Mouse (Mus musculus): ENCODE data around the gene Slco4a1. TPM values are rescaled to one million over a fixed set of nuclear protein-coding genes. Genes with fewer than 3 reads are reported as not detected.

The Slco4a1 gene
- total and polyA plus RNA-seq, 2 experiments from 2014 or later, result 1.6 to 1.8 TPM

- no peak for TF ChIP-seq CTCF (IDR thresholded peaks at IDR 0.05; ENCODE audit: low read depth)
- peak overlapping the region; percentile 59 for H3K9ac ChIP-seq
- H3K4me3 ChIP-seq (ENCODE audit: low read depth, low read length), result peak overlapping the region; percentile 48
- peaks cover 24% of the 10 kb centered on the region for H3K4me1 ChIP-seq (ENCODE audit: insufficient read depth)
- 34% methylated on average over 13 of the region's 13 CpGs for WGBS
- H3K27ac ChIP-seq (ENCODE audit: low read depth, low read length), result peak overlapping the region; percentile 57; the same call in 1 of the 2 replicates
- ATAC-seq, result no peak
- H3K4me2 ChIP-seq (ENCODE audit: low read depth), result peak overlapping the region; percentile 77
- no peak for DNase-seq
- H3K36me3 ChIP-seq (ENCODE audit: insufficient read depth), result no peaks in the 10 kb centered on the region
- no peaks in the 10 kb centered on the region for H3K9me3 ChIP-seq (ENCODE audit: low read length)
- H3K27me3 ChIP-seq (ENCODE audit: insufficient read depth, low read length), result no peaks in the 10 kb centered on the region
Measured at GRCm38 (mm10) chr2:180500726-180501125, 44.7 kb downstream of the Slco4a1 start.

GRCm38 (mm10) chr2:180501217-180501967, 45.3 kb downstream of the Slco4a1 start:
- WGBS, result 42% methylated on average over 9 of the region's 9 CpGs
- no peak for TF ChIP-seq CTCF (IDR thresholded peaks at IDR 0.05; ENCODE audit: low read depth)
- no peaks in the 10 kb centered on the region for H3K9me3 ChIP-seq (ENCODE audit: low read length)
- DNase-seq (no peak), ATAC-seq (peak; percentile 26; the same call in 1 of the 2 replicates)
- peak overlapping the region; percentile 77 for H3K4me2 ChIP-seq (ENCODE audit: low read depth)
- 0 out of 2 replicates have a peak overlapping the region, but pooled peaks have one; percentile 57 for H3K27ac ChIP-seq (ENCODE audit: low read depth, low read length)
- H3K27me3 ChIP-seq (ENCODE audit: insufficient read depth, low read length), result no peaks in the 10 kb centered on the region
- peak overlapping the region; percentile 48 for H3K4me3 ChIP-seq (ENCODE audit: low read depth, low read length)
- no peaks in the 10 kb centered on the region for H3K36me3 ChIP-seq (ENCODE audit: insufficient read depth)
- H3K4me1 ChIP-seq (ENCODE audit: insufficient read depth), result peaks cover 24% of the 10 kb centered on the region
- peak overlapping the region; percentile 59 for H3K9ac ChIP-seq

DNA sequence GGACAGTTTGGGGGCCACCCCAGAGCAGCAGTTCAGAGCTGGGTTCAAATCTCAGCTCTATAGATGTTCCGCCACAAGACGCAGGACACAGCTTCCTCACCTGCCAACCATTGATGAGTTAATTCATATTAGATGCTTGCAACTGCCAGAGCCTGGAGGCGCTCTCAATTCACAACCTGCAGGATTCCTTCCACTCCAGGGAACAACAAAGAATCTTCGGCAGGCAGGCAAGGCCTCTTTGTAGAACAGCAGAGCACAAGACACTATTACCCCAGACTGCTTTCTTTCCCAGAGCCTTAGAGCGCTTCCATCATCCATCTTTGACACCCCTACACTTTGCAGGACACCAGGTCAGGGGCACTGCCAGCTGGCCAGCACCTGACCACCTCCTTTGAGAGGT, 50.2 kb downstream of the Slco4a1 start:
- Histone ChIP-seq H3K4me2 (ENCODE audit: low read depth) (peak overlapping the region; percentile 24; the same call in 1 of the 2 replicates), H3K27ac (ENCODE audit: low read depth, low read length) (no peak overlapping the region), H3K36me3 (ENCODE audit: insufficient read depth) (no peaks in the 10 kb centered on the region), H3K9me3 (ENCODE audit: low read length) (no peaks in the 10 kb centered on the region), H3K4me1 (ENCODE audit: insufficient read depth) (peaks cover 22% of the 10 kb centered on the region; the same call in 1 of the 2 replicates), H3K27me3 (ENCODE audit: insufficient read depth, low read length) (no peaks in the 10 kb centered on the region), H3K9ac (no peak overlapping the region), H3K4me3 (ENCODE audit: low read depth, low read length) (no peak overlapping the region)
- WGBS, result 29% methylated on average over 5 of the region's 5 CpGs
- no peak for DNase-seq
- 0 out of 2 replicates have a peak, but pooled peaks have one; percentile 25 for ATAC-seq
- no peak for TF ChIP-seq CTCF (IDR thresholded peaks at IDR 0.05; ENCODE audit: low read depth)

DNA sequence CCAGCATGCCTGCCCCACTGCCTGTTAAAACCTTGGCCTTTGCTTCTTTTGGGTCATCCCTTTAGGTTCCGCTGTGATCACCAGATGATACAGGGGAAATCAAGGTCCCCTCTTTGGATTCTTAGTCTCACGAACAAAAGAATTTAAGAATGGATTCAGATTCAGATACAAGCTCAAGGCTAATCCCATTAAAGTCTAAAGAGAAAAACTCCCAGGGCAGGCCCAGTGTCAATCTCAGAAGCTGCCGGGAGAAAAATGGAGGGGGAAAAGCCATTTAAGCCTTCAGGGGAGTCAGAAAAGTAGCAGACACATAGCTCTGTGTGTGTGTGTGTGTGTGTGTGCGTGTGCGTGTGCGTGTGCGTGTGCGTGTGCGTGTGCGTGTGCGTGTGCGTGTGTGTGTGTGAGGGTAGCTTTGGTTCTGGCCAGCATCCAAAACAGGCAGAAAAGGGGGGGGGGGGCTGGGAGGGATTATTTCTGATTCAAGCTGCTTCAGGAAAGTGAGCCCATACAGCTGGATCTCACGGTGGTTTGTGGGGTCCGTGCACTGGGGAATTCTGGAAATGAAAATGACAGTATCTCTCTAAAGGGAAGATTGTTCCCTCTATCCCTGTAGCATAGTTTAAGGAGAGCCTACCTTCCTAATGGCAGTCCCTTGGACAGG, 52.5 kb downstream of the Slco4a1 start:
- Histone ChIP-seq H3K36me3 (ENCODE audit: insufficient read depth) (no peaks in the 10 kb centered on the region), H3K4me1 (ENCODE audit: insufficient read depth) (peaks cover 12% of the 10 kb centered on the region; the same call in 1 of the 2 replicates), H3K9me3 (ENCODE audit: low read length) (no peaks in the 10 kb centered on the region), H3K9ac (no peak overlapping the region), H3K4me3 (ENCODE audit: low read depth, low read length) (no peak overlapping the region), H3K27ac (ENCODE audit: low read depth, low read length) (no peak overlapping the region), H3K27me3 (ENCODE audit: insufficient read depth, low read length) (no peaks in the 10 kb centered on the region), H3K4me2 (ENCODE audit: low read depth) (0 out of 2 replicates have a peak overlapping the region, but pooled peaks have one; percentile 8)
- DNase-seq (no peak), ATAC-seq (no peak)
- no peak for TF ChIP-seq CTCF (IDR thresholded peaks at IDR 0.05; ENCODE audit: low read depth)
- 40% methylated on average over 14 of the region's 14 CpGs for WGBS

GRCm38 (mm10) chr2:180510867-180511266, 54.8 kb downstream of the Slco4a1 start:
- Histone ChIP-seq H3K9me3 (ENCODE audit: low read length) (no peaks in the 10 kb centered on the region), H3K9ac (no peak overlapping the region), H3K36me3 (ENCODE audit: insufficient read depth) (no peaks in the 10 kb centered on the region), H3K4me2 (ENCODE audit: low read depth) (no peak overlapping the region), H3K27ac (ENCODE audit: low read depth, low read length) (no peak overlapping the region), H3K4me1 (ENCODE audit: insufficient read depth) (peaks cover 12% of the 10 kb centered on the region; the same call in 1 of the 2 replicates), H3K4me3 (ENCODE audit: low read depth, low read length) (no peak overlapping the region), H3K27me3 (ENCODE audit: insufficient read depth, low read length) (no peaks in the 10 kb centered on the region)
- no peak for TF ChIP-seq CTCF (IDR thresholded peaks at IDR 0.05; ENCODE audit: low read depth)
- 92% methylated on average over 5 of the region's 5 CpGs for WGBS
- DNase-seq, result no peak
- ATAC-seq, result no peak

GRCm38 (mm10) chr2:180511875-180512661, 56.0 kb downstream of the Slco4a1 start:
- Histone ChIP-seq H3K9ac (no peak overlapping the region), H3K9me3 (ENCODE audit: low read length) (no peaks in the 10 kb centered on the region), H3K4me2 (ENCODE audit: low read depth) (no peak overlapping the region), H3K4me3 (ENCODE audit: low read depth, low read length) (no peak overlapping the region), H3K27ac (ENCODE audit: low read depth, low read length) (no peak overlapping the region), H3K4me1 (ENCODE audit: insufficient read depth) (0 out of 2 replicates have a peak, but pooled peaks cover 7% of the 10 kb centered on the region), H3K36me3 (ENCODE audit: insufficient read depth) (no peaks in the 10 kb centered on the region), H3K27me3 (ENCODE audit: insufficient read depth, low read length) (no peaks in the 10 kb centered on the region)
- WGBS, result 58% methylated on average over 13 of the region's 13 CpGs
- ATAC-seq, result no peak; the same call in 1 of the 2 replicates
- no peak for TF ChIP-seq CTCF (IDR thresholded peaks at IDR 0.05; ENCODE audit: low read depth)
- no peak for DNase-seq
